9 mouse cellular contexts compared by ENCODE assay signal in the genomic region with DNA sequence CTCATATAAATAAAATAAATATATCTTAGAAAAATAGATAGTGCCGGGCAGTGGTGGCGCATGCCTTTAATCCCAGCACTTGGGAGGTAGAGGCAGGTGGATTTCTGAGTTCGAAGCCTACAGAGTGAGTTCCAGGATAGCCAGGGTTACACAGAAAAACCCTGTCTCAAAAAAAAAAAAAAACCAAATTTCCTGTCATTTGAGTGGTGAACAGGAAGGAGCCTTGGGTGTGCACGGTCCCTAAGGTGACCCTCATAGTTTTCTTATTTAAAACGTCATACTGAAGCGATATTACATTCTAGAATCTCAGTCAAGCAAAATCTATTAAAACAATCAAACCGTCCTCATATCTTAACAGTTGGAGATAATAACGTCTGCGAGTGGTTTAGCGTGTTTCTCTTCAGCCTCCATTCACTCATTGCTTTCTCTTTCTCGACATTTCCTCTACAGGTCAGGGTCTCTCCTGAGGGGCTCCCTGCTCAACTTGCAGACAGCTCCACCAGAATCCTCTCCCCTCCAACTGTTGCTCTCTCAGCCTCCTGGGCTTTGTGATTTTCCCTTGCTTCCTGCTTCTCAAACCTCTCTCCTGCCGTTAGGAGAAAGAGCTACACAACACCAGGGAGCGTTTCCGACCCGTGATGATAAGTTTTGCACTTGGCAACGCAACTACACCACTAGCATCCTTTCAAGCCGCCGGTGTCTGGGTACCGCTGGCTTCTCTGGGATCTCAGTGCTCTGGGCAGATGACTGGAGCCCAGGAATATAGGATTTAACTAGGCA. TPM values are rescaled to one million over a fixed set of nuclear protein-coding genes. Genes with fewer than 3 reads are reported as not detected.
DNase-seq lines count a peak whose midpoint lies in the region; ATAC-seq lines count a peak whose summit lies in the region.
"Had no signal": no experiment of that assay in that cellular context is flagged by ENCODE, and none has a peak within 500 bp of the region (broad histone marks: within the 10 kb centered on the region; RNA-seq: fewer than 3 reads in every experiment).

No protein-coding gene starts in this region.

- peak overlapping the region; percentile 39 for H3K9ac ChIP-seq in heart, embryonic 15.5 days

- H3K27ac ChIP-seq in embryonic facial prominence, embryonic 10.5 days (replicated peaks): peak overlapping the region; percentile 66
- peak overlapping the region; percentile 53 for H3K27ac ChIP-seq in heart, embryonic 15.5 days

- peak; percentile 18 to 27 for DNase-seq in adrenal gland, adult 18-20 months (ENCODE audit: low spot score in 2 of 2)
- DNase-seq in adrenal gland, postnatal 4 days (ENCODE audit: low spot score in 2 of 2): no peak
- peak; percentile 57 for DNase-seq in ZHBTc4 (ENCODE audit: low read depth, low spot score)
- peak; percentile 56 for DNase-seq in embryonic facial prominence, embryonic 10.5 days (ENCODE audit: low spot score)
- peak; percentile 20 to 22 for DNase-seq in layer of hippocampus, postnatal 14 days (ENCODE audit: low spot score in 2 of 2)
- DNase-seq in lung, postnatal 25 days (ENCODE audit: low spot score): peak; percentile 27
- peak; percentile 50 for DNase-seq in right cerebral cortex, postnatal 25 days

- no peak for ATAC-seq in heart, embryonic 15.5 days (replicated peaks; ENCODE audit: insufficient number of reproducible peaks, insufficient read depth, low FRiP score, low read depth)

- H3K4me2 ChIP-seq in heart, embryonic 15.5 days: peak overlapping the region; percentile 73

- H3K4me3 ChIP-seq in embryonic facial prominence, embryonic 10.5 days: peak overlapping the region; percentile 78
- peak overlapping the region; percentile 78 for H3K4me3 ChIP-seq in heart, embryonic 15.5 days

- no peaks in the 10 kb centered on the region for H3K36me3 ChIP-seq in embryonic facial prominence, embryonic 10.5 days (replicated peaks)
- H3K36me3 ChIP-seq in heart, embryonic 15.5 days: no peaks in the 10 kb centered on the region
- H3K36me3 ChIP-seq: G1E had no signal

- H3K9me3 ChIP-seq in embryonic facial prominence, embryonic 10.5 days: no peaks in the 10 kb centered on the region
- H3K9me3 ChIP-seq in heart, embryonic 15.5 days (replicated peaks): no peaks in the 10 kb centered on the region
- H3K9me3 ChIP-seq: G1E had no signal

- no peaks in the 10 kb centered on the region for H3K27me3 ChIP-seq in embryonic facial prominence, embryonic 10.5 days (replicated peaks; ENCODE audit: low read depth, poor library complexity, severe bottlenecking)
- no peaks in the 10 kb centered on the region for H3K27me3 ChIP-seq in heart, embryonic 15.5 days

- H3K4me1 ChIP-seq in embryonic facial prominence, embryonic 10.5 days: peaks cover 13% of the 10 kb centered on the region
- 0 out of 2 replicates have a peak, but pooled peaks cover 3% of the 10 kb centered on the region for H3K4me1 ChIP-seq in heart, embryonic 15.5 days (replicated peaks)

- WGBS in embryonic facial prominence, embryonic 10.5 days: 26% methylated on average over 19 of the region's 19 CpGs
- WGBS in heart, embryonic 15.5 days: 19% methylated on average over 19 of the region's 19 CpGs

RNA-seq across cellular contexts. Expression of gene Ctnna3, which starts 1.5 kb away (rescaled TPM):
- total RNA-seq in adrenal gland, adult 18-20 months (2021): under 1 TPM; 0.40 to 0.48 TPM
- total RNA-seq in adrenal gland, postnatal 4 days (2021): 1 to 10 TPM; 4.0 to 4.4 TPM
- 0.10 and 0.22 TPM in 2 replicates for polyA plus RNA-seq in embryonic facial prominence, embryonic 10.5 days (2016; fragmentation: Nextera tagmentation; extraction: Ambion mirVana)
- polyA plus RNA-seq in heart, embryonic 15.5 days (2015; fragmentation: Nextera tagmentation; extraction: Ambion mirVana): 23.6 and 27.8 TPM in 2 replicates
- total RNA-seq in layer of hippocampus, postnatal 14 days (2021): 1 to 10 TPM; 1.1 to 1.4 TPM
- total RNA-seq: G1E had no signal
- polyA plus RNA-seq: G1E had no signal

RNA-seq across cellular contexts. Expression of gene Gm7075, which starts 6.8 kb away (rescaled TPM):
- not detected for total RNA-seq in adrenal gland, adult 18-20 months (2021)
- not detected for total RNA-seq in adrenal gland, postnatal 4 days (2021)
- polyA plus RNA-seq in embryonic facial prominence, embryonic 10.5 days (2016; fragmentation: Nextera tagmentation; extraction: Ambion mirVana): not detected in 2 replicates
- polyA plus RNA-seq in heart, embryonic 15.5 days (2015; fragmentation: Nextera tagmentation; extraction: Ambion mirVana): not detected in 2 replicates
- not detected for total RNA-seq in layer of hippocampus, postnatal 14 days (2021)
- total RNA-seq: G1E had no signal
- polyA plus RNA-seq: G1E had no signal

RNA-seq across cellular contexts. Expression of gene Dnajc12, which starts 46.2 kb away (rescaled TPM):
- 10 to 100 TPM; 16.1 to 22.2 TPM for total RNA-seq in adrenal gland, adult 18-20 months (2021)
- 10 to 100 TPM; 24.9 to 29.0 TPM for total RNA-seq in adrenal gland, postnatal 4 days (2021)
- polyA plus RNA-seq in embryonic facial prominence, embryonic 10.5 days (2016; fragmentation: Nextera tagmentation; extraction: Ambion mirVana): 8.7 and 9.4 TPM in 2 replicates
- 7.2 and 7.3 TPM in 2 replicates for polyA plus RNA-seq in heart, embryonic 15.5 days (2015; fragmentation: Nextera tagmentation; extraction: Ambion mirVana)
- total RNA-seq in layer of hippocampus, postnatal 14 days (2021): 10 to 100 TPM; 14.2 to 15.0 TPM

RNA-seq across cellular contexts. Expression of gene Sirt1, which starts 46.9 kb away (rescaled TPM):
- 10 to 100 TPM; 14.6 to 17.8 TPM for total RNA-seq in adrenal gland, adult 18-20 months (2021)
- total RNA-seq in adrenal gland, postnatal 4 days (2021): 10 to 100 TPM; 20.4 to 23.6 TPM
- polyA plus RNA-seq in embryonic facial prominence, embryonic 10.5 days (2016; fragmentation: Nextera tagmentation; extraction: Ambion mirVana): 6.3 and 6.4 TPM in 2 replicates
- 3.6 and 3.9 TPM in 2 replicates for polyA plus RNA-seq in heart, embryonic 15.5 days (2015; fragmentation: Nextera tagmentation; extraction: Ambion mirVana)
- 10 to 100 TPM; 11.3 to 12.4 TPM for total RNA-seq in layer of hippocampus, postnatal 14 days (2021)

Comparison
In these comparisons a context has a peak if more than half of its experiments do, and no peak if none do; other contexts are left out.
1. DNase-seq: peak in adrenal gland, adult 18-20 months (2 of 2), ZHBTc4 (single experiment), embryonic facial prominence, embryonic 10.5 days (single experiment), layer of hippocampus, postnatal 14 days (2 of 2), lung, postnatal 25 days (single experiment) and right cerebral cortex, postnatal 25 days (single experiment); none in adrenal gland, postnatal 4 days (0 of 2).